Mouse (Mus musculus) 3134 (cell line): ENCODE data around the gene Unc93b1.
A peak's percentile ranks its signal among the peaks of the same experiment; 100 is the strongest.

ENCODE experiments used
- DNase-seq: peaks from one replicate; pipeline ENCODE4 v3.0.0-alpha.2; 2011; ENCODE audit warnings: low spot score; ENCODE audit not compliant: insufficient read length; ENCODE audit errors: extremely low read depth

Gene Unc93b1

GRCm38 (mm10) chr19:3975866-3976265, 40.9 kb downstream of the Unc93b1 start:
- no peak for DNase-seq

DNA sequence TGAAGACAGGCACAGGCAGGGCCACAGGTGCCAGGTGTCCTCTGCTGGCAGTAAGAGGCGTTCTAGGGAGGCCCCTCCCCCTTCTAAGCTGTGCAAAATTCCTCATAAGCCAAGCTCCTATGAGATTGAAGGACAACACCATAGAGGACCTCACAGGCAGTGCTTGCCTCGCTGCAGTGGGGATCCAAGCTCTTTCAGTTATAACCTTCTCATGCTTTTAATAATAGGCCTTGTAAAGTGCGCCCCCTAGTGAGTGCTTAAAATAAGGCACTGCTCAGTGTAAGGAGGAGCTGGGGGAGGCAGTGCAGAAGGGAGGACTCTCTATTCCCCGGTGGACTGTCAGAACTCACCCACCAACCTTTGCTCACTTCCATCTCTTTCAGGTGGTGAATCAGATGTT, 45.3 kb downstream of the Unc93b1 start:
- DNase-seq: peak; percentile 29

DNA sequence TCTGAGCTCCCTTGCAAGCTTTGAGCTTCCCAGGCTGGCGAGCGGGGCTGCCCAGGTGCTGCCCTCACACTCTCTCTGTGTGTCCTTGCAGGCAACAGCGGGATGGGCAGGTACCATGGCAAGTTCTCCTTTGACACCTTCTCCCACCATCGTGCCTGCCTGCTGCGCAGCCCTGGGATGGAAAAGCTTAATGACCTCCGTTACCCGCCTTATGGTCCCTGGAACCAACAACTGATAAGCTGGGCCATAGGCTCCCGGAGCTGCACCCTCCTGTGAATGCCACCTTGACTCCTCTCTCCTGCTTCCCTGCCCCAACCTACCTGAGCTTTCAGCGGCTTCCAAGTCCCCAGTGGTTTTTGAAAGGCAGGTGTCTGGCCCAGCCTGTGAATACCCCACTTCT, 45.9 kb downstream of the Unc93b1 start:
- DNase-seq: no peak

GRCm38 (mm10) chr19:3983527-3984200, 48.7 kb downstream of the Unc93b1 start:
- DNase-seq: no peak

- DNase-seq: no peak
Measured at GRCm38 (mm10) chr19:3985261-3985681, 50.3 kb downstream of the Unc93b1 start.

DNA sequence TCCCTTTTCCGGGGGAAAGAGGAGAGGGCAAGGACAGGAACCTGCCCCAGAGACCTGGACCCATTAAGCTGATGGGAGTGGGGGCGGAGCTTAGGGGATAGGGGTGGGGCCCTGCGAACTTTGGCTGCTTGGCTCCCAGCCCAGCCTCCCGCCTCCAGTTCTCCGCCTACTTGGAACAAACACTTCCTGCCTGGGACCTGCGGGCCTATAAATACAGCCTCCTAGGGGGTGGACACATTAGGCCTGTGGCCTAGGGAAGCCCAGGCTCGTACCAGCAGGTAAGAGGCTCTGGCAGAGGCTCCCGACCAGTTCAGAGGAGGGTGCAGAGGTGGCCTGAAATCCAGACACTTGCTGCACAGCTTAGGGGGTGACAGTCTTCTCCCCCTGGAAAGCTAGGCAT, 51.3 kb downstream of the Unc93b1 start, which contains the start of gene Acy3:
Gene Acy3 (plus strand): TSS at position 237 of the 400 bp plus-strand sequence.
- peak; percentile 73 for DNase-seq

- no peak for DNase-seq
Measured at GRCm38 (mm10) chr19:3988066-3988465, 53.1 kb downstream of the Unc93b1 start.

- no peak for DNase-seq
Measured at GRCm38 (mm10) chr19:3988750-3989149, 53.8 kb downstream of the Unc93b1 start.

DNA sequence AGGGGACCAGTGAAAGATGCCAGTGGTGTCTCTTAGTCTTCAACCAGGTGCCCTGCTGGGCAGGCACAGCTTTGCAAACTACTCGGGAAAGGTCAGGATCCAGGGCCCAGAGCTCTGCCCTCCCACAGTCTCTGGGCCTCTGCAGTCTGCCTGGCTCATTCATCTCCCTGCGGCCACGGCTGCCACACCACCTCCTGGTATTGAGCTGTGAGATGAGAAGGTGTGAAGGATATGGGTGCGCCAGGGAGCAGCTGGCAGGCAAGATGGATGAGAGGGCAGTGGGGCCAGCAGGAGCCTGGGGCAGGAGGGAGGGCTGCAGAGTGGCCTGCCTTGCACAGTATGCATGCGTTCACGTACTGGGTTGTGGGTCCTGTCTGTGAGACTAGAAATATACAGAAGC, 55.8 kb downstream of the Unc93b1 start:
- no peak for DNase-seq

- DNase-seq: no peak
Measured at GRCm38 (mm10) chr19:3991562-3991961, 56.6 kb downstream of the Unc93b1 start.

GRCm38 (mm10) chr19:3991966-3992365, 57.0 kb downstream of the Unc93b1 start:
- no peak for DNase-seq

GRCm38 (mm10) chr19:3992416-3992815, 57.4 kb downstream of the Unc93b1 start, which contains the start of gene Tbx10:
Gene Tbx10, plus strand, starts transcription at chr19:3992752.
- DNase-seq: no peak

GRCm38 (mm10) chr19:3994932-3995331, 59.9 kb downstream of the Unc93b1 start:
- no peak for DNase-seq

- DNase-seq: no peak
Measured at GRCm38 (mm10) chr19:3995505-3995904, 60.5 kb downstream of the Unc93b1 start.

DNA sequence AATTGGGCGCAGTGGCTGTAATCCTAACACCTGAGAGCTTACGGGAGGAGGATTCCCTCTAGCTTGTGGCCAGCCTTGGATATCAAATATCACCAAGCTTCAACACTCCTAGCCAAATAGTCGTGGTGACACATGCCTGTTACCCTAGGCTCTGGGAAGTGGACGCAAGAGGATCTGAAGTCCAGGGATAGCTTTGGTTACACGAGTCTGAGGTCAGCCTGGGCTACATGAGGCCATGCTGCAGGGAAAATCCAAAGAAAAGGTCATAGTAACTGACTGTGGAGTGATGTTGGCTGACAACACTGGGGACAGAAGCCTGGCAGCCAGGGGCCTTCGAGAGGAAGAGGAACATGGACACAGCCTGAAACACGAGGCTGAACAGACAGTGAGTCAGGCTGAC, 61.1 kb downstream of the Unc93b1 start:
- no peak for DNase-seq

DNA sequence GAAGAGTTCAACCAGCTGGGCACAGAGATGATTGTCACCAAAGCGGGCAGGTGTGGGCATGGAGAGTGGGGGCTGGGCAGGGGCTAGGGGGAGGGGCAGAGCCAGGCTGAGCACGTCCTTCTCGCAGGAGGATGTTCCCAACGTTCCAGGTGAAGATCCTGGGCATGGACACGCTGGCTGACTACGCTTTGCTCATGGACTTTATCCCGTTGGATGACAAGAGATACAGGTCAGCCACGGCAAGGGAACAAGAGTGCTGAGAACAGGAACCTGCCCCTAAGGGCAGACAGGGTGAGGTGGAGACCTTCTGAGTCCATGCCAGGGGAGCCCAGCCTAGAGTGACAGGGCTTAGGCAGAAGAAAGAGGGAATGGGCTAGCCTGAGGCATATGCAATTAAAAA, 61.8 kb downstream of the Unc93b1 start:
- no peak for DNase-seq

- DNase-seq: no peak
Measured at GRCm38 (mm10) chr19:3997231-3997630, 62.2 kb downstream of the Unc93b1 start.

DNA sequence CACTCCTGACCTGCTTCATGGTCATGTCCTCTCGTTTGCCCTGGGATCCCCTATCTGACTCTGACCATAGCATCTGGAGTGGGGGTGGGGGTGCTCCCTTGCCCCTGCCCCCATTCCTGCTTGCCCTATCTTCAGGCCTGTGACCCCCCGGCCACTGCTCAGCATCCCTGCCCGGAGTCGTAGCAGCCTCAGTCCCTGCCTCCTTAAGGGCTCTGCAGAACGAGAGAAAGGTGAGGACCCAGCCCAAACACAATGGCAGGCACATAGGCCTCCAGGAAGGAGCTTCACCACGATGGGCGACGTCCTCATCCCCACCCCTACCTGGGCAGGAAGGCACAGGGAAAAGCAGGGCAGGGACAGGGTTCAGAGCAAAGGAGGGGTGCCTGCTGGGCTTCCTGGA, 63.3 kb downstream of the Unc93b1 start:
- DNase-seq: no peak
